Mouse (Mus musculus) neural tube, embryonic 12.5 days (tissue): ENCODE data around the gene Naaladl1. TPM values are rescaled to one million over a fixed set of nuclear protein-coding genes. Genes with fewer than 3 reads are reported as not detected.

Experiments used
- ATAC-seq: fragments of 200-750 bp; cut with Nextera tagmentation; 2 replicates; pipeline ENCODE4 v1.8.0; 2017; ENCODE audit warnings: low read depth, mild to moderate bottlenecking, moderate TSS enrichment, moderate library complexity; ENCODE audit not compliant: low FRiP score
- H3K27ac ChIP-seq: fragments of 300-500 bp; sonication (generic); 2 replicates; pipeline ENCODE4 v1.5.1; 2016
- H3K27me3 ChIP-seq: fragments of 300-500 bp; sonication (generic); replicated peaks from 2 replicates; pipeline ENCODE4 v1.6.1; 2016; ENCODE audit warnings: mild to moderate bottlenecking
- H3K36me3 ChIP-seq: fragments of 300-500 bp; sonication (generic); 2 replicates; pipeline ENCODE4 v1.6.1; 2016; ENCODE audit warnings: mild to moderate bottlenecking
- H3K4me1 ChIP-seq: fragments of 300-500 bp; sonication (generic); 2 replicates; pipeline ENCODE4 v1.6.1; 2016
- H3K4me2 ChIP-seq: fragments of 300-500 bp; sonication (generic); replicated peaks from 2 replicates; pipeline ENCODE4 v1.6.1; 2016; ENCODE audit warnings: mild to moderate bottlenecking
- H3K4me3 ChIP-seq: fragments of 300-500 bp; sonication (generic); 2 replicates; pipeline ENCODE4 v1.5.1; 2016
- H3K9ac ChIP-seq: fragments of 300-500 bp; sonication (generic); 2 replicates; pipeline ENCODE4 v1.6.1; 2016; ENCODE audit warnings: mild to moderate bottlenecking
- H3K9me3 ChIP-seq: fragments of 300-500 bp; sonication (generic); 2 replicates; pipeline ENCODE4 v1.6.1; 2016; ENCODE audit warnings: mild to moderate bottlenecking
- WGBS: fragments of 180-500 bp; shearing (Covaris S2); methylation state at CpG from one replicate; pipeline ENCODE4 v1.1.7; 2016; 5-methylcytosine and 5-hydroxymethylcytosine counted together
- polyA plus RNA-seq: library from polyadenylated mRNA; unstranded; fragments of >200 nt; fragmentation: Nextera tagmentation; extraction: Ambion mirVana; gene quantifications from 2 replicates; pipeline ENCODE4 v1.2.1, GENCODE M21; 2016

Naaladl1 gene
- 0.63 and 0.82 TPM in 2 replicates for polyA plus RNA-seq

DNA sequence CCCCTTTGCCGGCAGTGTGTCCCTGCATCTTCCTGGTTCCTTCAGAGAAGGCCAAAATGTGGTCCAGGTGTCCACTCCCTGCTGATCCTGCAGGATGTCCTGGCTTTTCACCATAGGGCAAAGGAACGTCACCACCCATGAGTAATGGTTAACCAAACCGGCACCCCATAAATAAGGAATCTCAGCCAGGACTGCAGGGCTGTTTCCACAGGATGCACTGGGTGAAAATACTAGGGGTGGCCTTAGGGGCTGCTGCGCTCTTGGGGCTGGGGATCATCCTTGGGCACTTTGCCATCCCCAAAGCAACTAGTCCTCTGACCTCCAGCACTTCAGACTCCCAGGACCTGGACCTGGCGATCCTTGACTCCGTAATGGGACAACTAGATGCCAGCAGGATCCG, at the start of gene Naaladl1:
Gene Naaladl1 (plus strand): TSS at position 197 of the 400 bp plus-strand sequence.
- Histone ChIP-seq H3K4me2 (no peak within 1 kb of the TSS), H3K36me3 (no peaks in the 10 kb centered on the region), H3K27ac (no peak within 1 kb of the TSS), H3K27me3 (no peaks in the 10 kb centered on the region), H3K9ac (no peak within 1 kb of the TSS), H3K4me3 (no peak within 1 kb of the TSS), H3K9me3 (no peaks in the 10 kb centered on the region), H3K4me1 (no peaks in the 10 kb centered on the region)
- 89% methylated on average over 7 of the region's 7 CpGs for WGBS
- ATAC-seq = no peak

DNA sequence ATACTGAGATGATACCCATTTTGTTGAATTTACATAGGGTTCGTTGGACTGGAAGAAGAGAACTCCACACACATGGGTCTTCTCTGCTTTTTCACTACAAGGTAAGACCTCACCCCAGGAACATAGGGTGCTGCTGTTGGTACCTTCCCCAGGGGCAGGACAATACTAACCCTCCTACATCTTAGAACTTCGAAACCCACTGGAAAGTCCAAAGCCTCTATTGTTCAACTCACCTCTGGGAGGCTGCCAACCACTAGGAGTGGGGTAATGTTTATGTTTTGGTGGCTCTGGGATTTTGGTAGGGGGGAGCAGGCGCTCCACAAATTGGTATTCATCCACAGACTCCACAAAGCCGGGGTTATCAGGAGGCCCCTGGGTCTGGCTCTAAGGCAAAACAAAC, 48.9 kb upstream of the Naaladl1 start:
- H3K4me2 ChIP-seq = peak overlapping the region; percentile 84
- H3K36me3 ChIP-seq = peaks cover 53% of the 10 kb centered on the region
- peaks cover 25% of the 10 kb centered on the region for H3K4me1 ChIP-seq
- H3K9me3 ChIP-seq = no peaks in the 10 kb centered on the region
- H3K4me3 ChIP-seq = peak overlapping the region; percentile 85
- ATAC-seq = no peak
- no peak overlapping the region for H3K27ac ChIP-seq
- H3K9ac ChIP-seq = peak overlapping the region; percentile 83
- H3K27me3 ChIP-seq = no peaks in the 10 kb centered on the region
- 68% methylated on average over 4 of the region's 4 CpGs for WGBS

DNA sequence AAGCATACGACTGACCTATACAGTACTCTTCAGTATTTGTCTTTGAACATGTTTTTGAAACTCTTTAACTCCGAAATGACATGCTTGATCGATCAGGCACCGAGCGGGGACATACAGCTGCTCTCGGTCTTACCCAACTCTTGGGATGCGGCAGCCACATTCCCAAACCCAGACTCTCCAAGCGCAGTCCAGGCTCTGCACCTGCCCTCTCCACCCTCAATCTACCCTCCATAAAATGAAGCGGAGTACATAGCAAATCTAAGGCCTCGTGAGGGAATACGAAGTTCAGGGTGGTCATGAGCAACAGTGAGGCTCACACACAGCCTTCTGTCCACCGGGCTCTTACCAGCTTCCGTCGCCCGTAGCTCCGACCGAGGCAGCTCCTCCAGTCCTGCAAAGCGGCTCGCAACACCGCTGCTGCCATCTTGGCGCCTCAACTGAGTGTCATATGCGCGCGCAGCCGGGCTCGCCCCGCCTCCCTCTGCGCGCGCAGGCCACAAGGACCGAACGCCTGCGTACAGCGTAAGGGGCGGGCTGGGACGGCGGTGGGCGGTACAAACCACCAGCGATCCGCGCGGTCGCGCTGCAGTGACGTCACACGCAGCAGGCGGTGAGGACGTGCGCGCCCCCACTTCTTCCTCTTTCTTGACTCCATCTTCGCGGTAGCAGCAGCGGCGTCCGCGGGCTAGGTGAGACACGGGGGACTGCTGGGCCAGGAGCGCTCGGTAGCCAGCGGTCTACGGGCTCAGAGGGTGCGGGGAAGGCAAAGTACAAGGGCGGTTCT, 48.1 kb upstream of the Naaladl1 start, which contains the start of the genes Mrpl49 and Fau:
Gene Mrpl49 (minus strand): TSS at position 473 of the 784 bp plus-strand sequence.
Gene Fau (plus strand): TSS at position 532 of the 784 bp plus-strand sequence.
- ATAC-seq = peak; percentile 80
- peak within 1 kb of the TSS; percentile 42; the same call in 1 of the 2 replicates for H3K27ac ChIP-seq
- peak within 1 kb of the TSS; percentile 84 for H3K4me2 ChIP-seq
- H3K9me3 ChIP-seq = no peaks in the 10 kb centered on the region
- H3K9ac ChIP-seq = peak within 1 kb of the TSS; percentile 83
- no peaks in the 10 kb centered on the region for H3K27me3 ChIP-seq
- under 1% methylated on average over 63 of the region's 63 CpGs for WGBS
- peak within 1 kb of the TSS; percentile 85 for H3K4me3 ChIP-seq
- H3K4me1 ChIP-seq = peaks cover 33% of the 10 kb centered on the region
- H3K36me3 ChIP-seq = peaks cover 44% of the 10 kb centered on the region

DNA sequence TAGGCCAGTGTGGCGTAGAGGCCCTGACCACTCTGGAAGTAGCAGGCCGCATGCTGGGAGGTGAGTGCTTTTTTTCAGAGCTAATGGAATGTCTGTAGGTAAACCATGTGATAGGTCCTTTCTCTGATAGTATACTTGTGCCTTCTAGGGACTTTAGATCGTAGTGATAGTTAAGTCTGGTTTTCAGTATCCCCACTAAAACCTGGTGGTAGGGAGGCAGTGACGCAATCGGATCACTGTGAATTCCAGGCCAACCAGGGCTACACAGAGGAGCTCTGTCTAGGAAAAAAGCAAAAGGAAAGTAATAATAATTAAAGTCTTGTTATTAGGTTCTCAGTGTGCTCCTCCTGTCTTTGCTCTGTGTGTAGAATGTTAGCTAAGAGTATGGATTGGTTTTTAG, 47.1 kb upstream of the Naaladl1 start:
- Histone ChIP-seq H3K9ac (peak overlapping the region; percentile 83), H3K9me3 (no peaks in the 10 kb centered on the region), H3K27ac (no peak overlapping the region), H3K4me3 (peak overlapping the region; percentile 85), H3K27me3 (no peaks in the 10 kb centered on the region), H3K4me2 (peak overlapping the region; percentile 84), H3K36me3 (peaks cover 34% of the 10 kb centered on the region), H3K4me1 (peaks cover 43% of the 10 kb centered on the region)
- no peak for ATAC-seq
- WGBS = 34% methylated on average over 5 of the region's 5 CpGs

DNA sequence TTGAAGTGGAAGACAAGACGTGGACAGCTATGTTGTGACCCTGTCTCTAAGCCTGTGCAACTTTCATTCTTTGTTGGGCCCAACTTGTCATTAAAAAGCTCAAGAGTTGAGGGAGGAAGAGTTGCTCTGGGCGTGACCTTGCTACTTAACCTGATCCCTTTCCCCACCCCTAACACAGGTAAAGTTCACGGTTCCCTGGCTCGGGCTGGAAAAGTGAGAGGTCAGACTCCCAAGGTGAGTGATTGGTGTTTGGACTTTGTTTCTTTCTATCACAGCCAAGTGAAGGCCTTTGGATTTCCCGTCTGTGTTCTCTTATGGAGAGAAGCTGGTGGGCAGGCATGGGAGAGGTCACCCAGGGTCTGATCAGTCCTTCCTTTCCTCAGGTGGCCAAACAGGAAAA, 46.6 kb upstream of the Naaladl1 start:
- H3K9ac ChIP-seq = peak overlapping the region; percentile 83; the same call in 1 of the 2 replicates
- ATAC-seq = no peak

DNA sequence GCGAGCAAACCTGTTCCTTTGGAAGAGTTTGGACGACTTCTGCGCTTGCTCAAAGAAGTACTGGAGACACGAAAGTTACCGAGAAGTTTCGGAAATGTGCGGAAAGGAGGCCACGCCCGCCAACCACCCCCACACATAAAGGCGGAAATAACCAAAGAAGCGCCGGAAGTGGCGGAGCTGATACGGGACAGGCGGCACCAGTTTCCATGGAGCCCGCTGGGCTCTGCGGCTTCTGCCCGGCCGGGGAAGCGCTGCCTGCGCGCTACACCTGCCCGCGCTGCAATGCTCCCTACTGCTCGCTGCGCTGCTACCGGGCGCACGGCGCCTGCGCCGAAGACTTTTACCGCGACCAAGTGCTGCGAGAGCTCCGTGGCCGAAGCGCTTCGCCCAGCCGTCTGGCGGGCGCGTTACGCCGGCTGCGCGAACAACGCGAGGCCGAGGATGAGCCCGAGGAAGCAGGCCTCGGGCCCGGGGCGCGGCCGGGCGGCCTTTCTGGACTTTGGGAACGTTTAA, 44.5 kb upstream of the Naaladl1 start, which contains the start of gene Znhit2:
Gene Znhit2 (plus strand): TSS at position 172 of the 513 bp plus-strand sequence.
- Histone ChIP-seq H3K9ac (peak within 1 kb of the TSS; percentile 94), H3K4me1 (peaks cover 49% of the 10 kb centered on the region), H3K36me3 (peaks cover 12% of the 10 kb centered on the region; the same call in 1 of the 2 replicates), H3K9me3 (no peaks in the 10 kb centered on the region), H3K27me3 (no peaks in the 10 kb centered on the region), H3K4me3 (peak within 1 kb of the TSS; percentile 72), H3K4me2 (peak within 1 kb of the TSS; percentile 100), H3K27ac (peak within 1 kb of the TSS; percentile 80)
- under 1% methylated on average over 58 of the region's 58 CpGs for WGBS
- ATAC-seq = peak; percentile 63; the same call in 1 of the 2 replicates

More for the DNA sequence above, 46.6 kb upstream of the Naaladl1 start:
- Histone ChIP-seq H3K4me1 (peaks cover 44% of the 10 kb centered on the region), H3K9me3 (no peaks in the 10 kb centered on the region), H3K27me3 (no peaks in the 10 kb centered on the region), H3K4me3 (peak overlapping the region; percentile 85), H3K27ac (no peak overlapping the region), H3K36me3 (peaks cover 30% of the 10 kb centered on the region), H3K4me2 (peak overlapping the region; percentile 84)
- WGBS = 89% methylated on average over 5 of the region's 5 CpGs

DNA sequence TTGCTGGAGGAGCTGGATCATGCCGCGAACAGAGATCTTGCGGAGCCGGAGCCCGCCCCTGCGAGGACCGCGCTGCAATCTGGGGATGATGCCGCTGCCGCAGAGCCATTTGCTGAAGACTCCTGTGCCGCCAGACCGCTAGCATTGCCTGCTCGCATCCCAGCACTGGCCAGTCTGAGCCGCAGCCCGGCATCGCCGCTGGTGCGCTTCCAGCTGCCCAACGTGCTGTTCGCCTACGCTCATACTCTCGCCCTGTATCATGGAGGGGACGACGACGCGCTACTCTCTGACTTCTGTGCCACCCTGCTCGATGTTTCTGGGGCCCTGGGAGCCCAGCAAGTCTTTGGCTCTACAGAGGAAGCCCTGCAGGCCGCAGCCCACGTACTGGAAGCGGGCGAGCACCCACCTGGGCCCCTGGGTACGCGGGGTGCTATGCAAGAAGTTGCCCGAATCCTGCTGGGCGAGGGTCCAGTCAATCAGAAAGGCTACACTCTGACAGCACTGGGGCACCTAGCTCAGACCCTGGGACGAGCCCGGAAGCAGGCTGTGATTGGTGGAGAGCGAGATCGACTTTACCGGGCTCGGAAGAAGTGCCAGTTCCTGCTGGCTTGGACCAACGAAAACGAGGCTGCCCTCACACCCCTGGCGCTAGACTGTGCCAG, 43.8 kb upstream of the Naaladl1 start:
- peaks cover 49% of the 10 kb centered on the region for H3K4me1 ChIP-seq
- no peak for ATAC-seq

DNA sequence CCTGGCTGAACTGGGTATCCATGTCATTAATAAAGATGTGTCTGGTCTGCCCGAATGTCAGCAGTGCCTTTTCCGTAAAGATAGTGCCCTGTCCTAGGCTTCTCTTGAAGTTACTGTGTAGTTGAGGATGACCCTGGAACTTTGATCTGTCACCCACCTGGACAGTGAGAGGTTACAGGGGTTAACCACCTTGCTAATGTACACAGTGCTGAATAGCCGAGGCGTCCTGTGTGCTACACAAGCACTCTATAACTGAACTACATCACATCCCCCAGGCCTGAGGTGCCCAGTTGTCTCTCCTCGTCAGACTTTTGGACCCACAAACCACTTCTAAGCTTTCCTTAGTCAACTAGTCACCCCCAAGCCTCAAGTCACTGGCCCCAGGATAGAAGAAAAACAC, 43.2 kb upstream of the Naaladl1 start:
- Histone ChIP-seq H3K27me3 (no peaks in the 10 kb centered on the region), H3K4me2 (peak overlapping the region; percentile 100), H3K9ac (peak overlapping the region; percentile 94), H3K27ac (no peak overlapping the region), H3K36me3 (peaks cover 12% of the 10 kb centered on the region; the same call in 1 of the 2 replicates), H3K4me1 (peaks cover 47% of the 10 kb centered on the region), H3K9me3 (no peaks in the 10 kb centered on the region), H3K4me3 (peak overlapping the region; percentile 72)
- WGBS = 63% methylated on average over 5 of the region's 5 CpGs
- no peak for ATAC-seq

More for the DNA sequence above, 43.8 kb upstream of the Naaladl1 start:
- Histone ChIP-seq H3K27ac (peak overlapping the region; percentile 80), H3K4me2 (peak overlapping the region; percentile 100), H3K9me3 (no peaks in the 10 kb centered on the region), H3K4me3 (peak overlapping the region; percentile 72), H3K27me3 (no peaks in the 10 kb centered on the region), H3K36me3 (peaks cover 12% of the 10 kb centered on the region; the same call in 1 of the 2 replicates), H3K9ac (peak overlapping the region; percentile 94)
- WGBS = under 1% methylated on average over 44 of the region's 44 CpGs

DNA sequence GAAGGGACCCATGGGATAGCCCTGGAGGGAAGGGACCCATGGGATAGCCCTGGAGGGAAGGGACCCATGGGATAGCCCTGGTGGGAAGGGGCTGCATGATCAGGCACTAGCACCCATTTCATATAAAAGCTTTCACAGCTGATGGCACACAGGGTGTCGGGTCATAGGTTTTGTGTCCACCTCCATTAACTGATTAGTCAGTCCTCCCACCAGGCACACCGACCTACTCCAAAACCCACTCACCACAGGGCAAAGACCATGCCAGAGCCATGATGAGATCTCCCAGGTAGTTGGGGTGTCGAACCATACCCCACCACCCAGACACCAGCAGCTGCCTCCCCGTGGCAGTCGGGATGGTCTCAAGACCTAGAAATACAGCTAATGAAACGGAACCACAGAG, 42.5 kb upstream of the Naaladl1 start:
- H3K9ac ChIP-seq = no peak overlapping the region
- ATAC-seq = no peak
- peaks cover 52% of the 10 kb centered on the region for H3K4me1 ChIP-seq
- no peaks in the 10 kb centered on the region for H3K9me3 ChIP-seq
- 94% methylated on average over 6 of the region's 6 CpGs for WGBS
- H3K27ac ChIP-seq = no peak overlapping the region
- no peak overlapping the region for H3K4me3 ChIP-seq
- H3K4me2 ChIP-seq = peak overlapping the region; percentile 100; the same call in 1 of the 2 replicates
- no peaks in the 10 kb centered on the region for H3K27me3 ChIP-seq
- peaks cover 12% of the 10 kb centered on the region; the same call in 1 of the 2 replicates for H3K36me3 ChIP-seq

DNA sequence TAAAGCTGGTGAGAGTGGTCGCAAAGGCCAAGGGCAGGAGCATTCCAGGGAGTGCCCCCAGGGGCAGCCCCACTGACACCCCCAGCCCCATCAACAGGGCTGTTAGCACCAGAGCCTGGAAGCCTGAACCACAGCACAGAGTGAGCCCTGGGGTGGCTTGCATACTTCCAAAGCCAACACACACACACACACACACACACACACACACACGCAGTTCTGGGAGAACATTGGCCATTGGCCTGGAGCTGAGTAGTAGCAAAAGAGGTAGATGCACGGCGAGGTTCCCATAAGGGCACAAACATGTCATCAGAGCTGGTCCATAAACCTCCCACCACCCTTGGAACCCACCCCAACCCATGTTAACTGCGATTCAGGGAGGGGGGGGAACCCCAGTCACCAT, 39.0 kb upstream of the Naaladl1 start:
- 31% methylated on average over 5 of the region's 5 CpGs for WGBS
- H3K27me3 ChIP-seq = no peaks in the 10 kb centered on the region
- no peak for ATAC-seq
- H3K36me3 ChIP-seq = peaks cover 32% of the 10 kb centered on the region
- no peaks in the 10 kb centered on the region for H3K9me3 ChIP-seq
- H3K4me2 ChIP-seq = peak overlapping the region; percentile 93
- H3K9ac ChIP-seq = peak overlapping the region; percentile 64
- H3K4me3 ChIP-seq = peak overlapping the region; percentile 49
- peak overlapping the region; percentile 74; the same call in 1 of the 2 replicates for H3K27ac ChIP-seq
- peaks cover 45% of the 10 kb centered on the region for H3K4me1 ChIP-seq

DNA sequence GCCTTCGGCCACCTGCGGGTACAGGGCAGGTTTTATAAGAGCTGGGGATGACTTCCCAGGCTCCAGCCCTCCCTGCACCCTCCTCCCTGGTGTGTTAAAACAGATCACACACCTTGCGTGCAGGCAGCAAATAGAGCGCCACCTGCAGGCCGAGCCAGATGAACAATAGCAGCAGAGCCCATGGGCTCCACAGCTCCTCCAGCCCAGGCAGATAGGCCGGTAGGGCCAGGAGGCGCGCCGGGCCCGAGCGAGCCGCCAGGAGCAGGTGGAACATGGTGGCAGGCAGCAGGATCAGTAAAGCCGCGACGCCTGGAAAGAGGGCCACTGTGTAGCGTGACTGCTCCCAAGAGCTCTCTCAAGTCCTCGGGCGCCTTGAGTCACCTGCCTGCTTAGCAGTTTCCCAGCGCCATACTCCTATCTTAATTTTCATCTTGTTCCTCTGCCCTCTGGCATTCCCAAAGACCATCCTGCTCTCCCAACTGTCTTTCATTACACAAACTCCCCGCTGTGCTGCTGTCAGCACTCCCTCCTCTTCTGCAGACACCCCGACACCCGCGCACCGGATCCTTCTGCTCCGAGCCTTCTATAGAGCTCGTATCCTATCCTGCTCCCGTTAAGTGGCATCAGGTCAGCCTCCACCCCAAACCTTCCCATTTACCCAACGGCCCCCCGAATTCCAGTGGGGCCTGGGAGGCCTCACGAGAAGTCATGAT, 38.4 kb upstream of the Naaladl1 start:
- WGBS = under 1% methylated on average over 30 of the region's 30 CpGs
- Histone ChIP-seq H3K4me3 (peak overlapping the region; percentile 49), H3K9ac (peak overlapping the region; percentile 64), H3K4me1 (peaks cover 40% of the 10 kb centered on the region), H3K4me2 (peak overlapping the region; percentile 93), H3K27me3 (no peaks in the 10 kb centered on the region), H3K27ac (peak overlapping the region; percentile 74), H3K36me3 (peaks cover 34% of the 10 kb centered on the region), H3K9me3 (no peaks in the 10 kb centered on the region)
- peak; percentile 77 for ATAC-seq
